Mouse (Mus musculus) embryo, embryonic 11 days (tissue): ENCODE results near the gene Hcls1.

Experiments used
- DNase-seq: peaks from one replicate; pipeline ENCODE4 v3.0.0-alpha.2; 2015

The Hcls1 gene

GRCm38 (mm10) chr16:36934841-36935620 is at the start of gene Hcls1:
Gene Hcls1, plus strand, starts transcription at chr16:36934983.
- DNase-seq = no peak

- DNase-seq = no peak
These were observed 48.9 kb upstream of the Hcls1 start for GRCm38 (mm10) chr16:36885912-36886311.

- no peak for DNase-seq
These were observed 47.2 kb upstream of the Hcls1 start for GRCm38 (mm10) chr16:36887546-36887945.

- no peak for DNase-seq
These were observed 44.2 kb upstream of the Hcls1 start for GRCm38 (mm10) chr16:36890559-36890958.

GRCm38 (mm10) chr16:36891415-36891814 is 43.4 kb upstream of the Hcls1 start:
- DNase-seq = no peak

- DNase-seq = no peak
These were observed 41.5 kb upstream of the Hcls1 start for GRCm38 (mm10) chr16:36893317-36893716.

- DNase-seq = no peak
These were observed 38.1 kb upstream of the Hcls1 start for GRCm38 (mm10) chr16:36896712-36897111.

GRCm38 (mm10) chr16:36903156-36903555 is 31.6 kb upstream of the Hcls1 start:
- no peak for DNase-seq

- DNase-seq = no peak
These were observed 22.9 kb upstream of the Hcls1 start for GRCm38 (mm10) chr16:36911909-36912308.

- no peak for DNase-seq
These were observed 22.5 kb upstream of the Hcls1 start for GRCm38 (mm10) chr16:36912311-36912710.

GRCm38 (mm10) chr16:36914195-36914594 is 20.6 kb upstream of the Hcls1 start:
- DNase-seq = no peak

- no peak for DNase-seq
These were observed 16.3 kb upstream of the Hcls1 start for GRCm38 (mm10) chr16:36918505-36918904.

- DNase-seq = no peak
These were observed 14.4 kb upstream of the Hcls1 start for GRCm38 (mm10) chr16:36920410-36920809.

GRCm38 (mm10) chr16:36921067-36921613 is 13.6 kb upstream of the Hcls1 start:
- DNase-seq = no peak

GRCm38 (mm10) chr16:36921980-36922379 is 12.8 kb upstream of the Hcls1 start:
- no peak for DNase-seq

GRCm38 (mm10) chr16:36924312-36924711 is 10.5 kb upstream of the Hcls1 start:
- DNase-seq = no peak

GRCm38 (mm10) chr16:36925351-36925750 is 9.4 kb upstream of the Hcls1 start:
- DNase-seq = no peak

- no peak for DNase-seq
These were observed 9.0 kb upstream of the Hcls1 start for GRCm38 (mm10) chr16:36925797-36926196.

- no peak for DNase-seq
These were observed 8.0 kb upstream of the Hcls1 start for GRCm38 (mm10) chr16:36926514-36927447.

- DNase-seq = no peak
These were observed 7.2 kb upstream of the Hcls1 start for GRCm38 (mm10) chr16:36927495-36928105.

- DNase-seq = no peak
These were observed 6.7 kb upstream of the Hcls1 start for GRCm38 (mm10) chr16:36928106-36928500.

- no peak for DNase-seq
These were observed 5.6 kb upstream of the Hcls1 start for GRCm38 (mm10) chr16:36929216-36929615.
